1 mouse cellular context compared by ENCODE assay signal in the genomic region with DNA sequence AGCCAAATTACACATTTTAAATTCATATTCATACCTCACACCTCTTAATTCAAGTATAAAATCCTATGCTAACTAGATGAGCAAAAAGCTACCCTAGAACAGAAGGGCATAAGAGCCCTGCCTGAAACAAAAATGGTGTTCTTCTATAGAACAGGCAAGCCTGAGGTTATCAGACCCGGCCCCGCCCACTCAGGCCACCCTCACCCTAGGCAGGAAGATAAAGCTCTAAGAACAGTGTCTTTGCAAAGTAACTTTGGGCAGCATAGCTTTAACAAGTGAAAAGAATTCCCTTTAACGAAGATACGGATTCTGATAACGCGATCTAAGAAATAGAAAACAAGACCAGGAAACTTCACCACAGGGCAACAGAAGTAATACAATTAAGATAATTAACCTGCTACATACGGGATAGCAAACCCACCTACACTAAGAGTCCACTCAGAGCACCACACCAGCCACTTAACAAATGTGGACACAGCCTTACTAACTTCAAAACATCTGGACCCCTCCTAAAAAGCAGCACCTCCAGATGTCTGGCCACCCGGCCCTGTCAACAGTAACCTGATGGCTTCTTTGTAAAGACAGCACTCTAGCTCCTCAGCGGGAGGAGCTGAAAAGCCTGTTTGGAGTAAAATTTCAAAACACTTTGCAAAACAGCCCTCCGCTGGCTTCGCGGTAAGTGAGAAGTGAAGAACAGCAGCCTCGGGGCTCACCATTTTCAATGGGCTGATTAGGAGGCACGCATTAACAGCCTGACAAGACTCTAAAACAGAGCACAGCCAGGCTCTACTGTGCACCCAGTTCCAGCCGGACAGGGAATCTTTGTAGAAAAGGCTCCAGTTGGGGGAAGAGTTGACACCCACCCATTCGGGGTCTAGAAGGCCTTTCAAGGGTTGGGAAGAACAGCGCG.
TF ChIP-seq lines count a peak whose summit lies in the region.

No protein-coding gene starts in this region.

TF ChIP-seq in MEL, 35 proteins besides CTCF, POLR2A, EP300 and RAD21 (continued from another document):
- peak; percentile 66; the same call in 1 of the 2 replicates for TF ChIP-seq TCF12 (IDR thresholded peaks at IDR 0.05; ENCODE audit: low read depth, low read length)
- TF ChIP-seq HCFC1 (IDR thresholded peaks at IDR 0.05; ENCODE audit: low read depth, low read length), result peak; percentile 55; the same call in 1 of the 2 replicates
- no peak for TF ChIP-seq MAX (IDR thresholded peaks at IDR 0.05; ENCODE audit: low read length)
- TF ChIP-seq KAT2A (conservative IDR thresholded peaks at IDR 0.05; ENCODE audit: low read depth, low read length), result no peak
- TF ChIP-seq POLR2AphosphoS5 (IDR thresholded peaks at IDR 0.05; ENCODE audit: borderline replicate concordance, low read depth, low read length), result no peak
- TF ChIP-seq TAL1 (IDR thresholded peaks at IDR 0.05; ENCODE audit: low read length), result no peak
- peak; percentile 29; the same call in 1 of the 2 replicates for TF ChIP-seq ETS1 (IDR thresholded peaks at IDR 0.05; ENCODE audit: low read depth, low read length)
- TF ChIP-seq GATA1 (IDR thresholded peaks at IDR 0.05; ENCODE audit: low read depth, low read length), result peak; percentile 79
- no peak for TF ChIP-seq ZNF384 (IDR thresholded peaks at IDR 0.05; ENCODE audit: low read depth, low read length)
- no peak for TF ChIP-seq ELF1 (IDR thresholded peaks at IDR 0.05; ENCODE audit: low read depth, low read length)
- 0 out of 2 replicates have a peak, but pooled peaks have one; percentile 58 for TF ChIP-seq TBP (IDR thresholded peaks at IDR 0.05; ENCODE audit: low read depth, low read length)
- no peak for TF ChIP-seq ZKSCAN1 (IDR thresholded peaks at IDR 0.05; ENCODE audit: low read depth, low read length)
- TF ChIP-seq SIN3A (IDR thresholded peaks at IDR 0.05; ENCODE audit: low read length), result peak; percentile 75
- no peak for TF ChIP-seq CHD2 (IDR thresholded peaks at IDR 0.05; ENCODE audit: low read length)
- no peak for TF ChIP-seq ZMIZ1 (IDR thresholded peaks at IDR 0.05; ENCODE audit: low read depth, low read length)
- 0 out of 2 replicates have a peak, but pooled peaks have one; percentile 25 for TF ChIP-seq NELFE (IDR thresholded peaks at IDR 0.05; ENCODE audit: low read depth, low read length)
- no peak for TF ChIP-seq RCOR1 (IDR thresholded peaks at IDR 0.05; ENCODE audit: low read depth, low read length)
- no peak for TF ChIP-seq MEF2A (IDR thresholded peaks at IDR 0.05; ENCODE audit: extremely low read depth, insufficient replicate concordance, low read depth, low read length, poor library complexity, severe bottlenecking)
- TF ChIP-seq BHLHE40 (IDR thresholded peaks at IDR 0.05; ENCODE audit: borderline replicate concordance, low read depth, low read length), result no peak
- no peak for TF ChIP-seq MAZ (IDR thresholded peaks at IDR 0.05; ENCODE audit: low read depth, low read length)
- TF ChIP-seq MAFK (IDR thresholded peaks at IDR 0.05; ENCODE audit: borderline replicate concordance, low read depth, low read length), result no peak
- no peak for TF ChIP-seq GABPA (IDR thresholded peaks at IDR 0.05; ENCODE audit: low read depth, low read length)
- TF ChIP-seq NRF1 (IDR thresholded peaks at IDR 0.05; ENCODE audit: insufficient read depth, low read depth, low read length, poor library complexity, severe bottlenecking), result no peak
- TF ChIP-seq MYC (IDR thresholded peaks at IDR 0.05; ENCODE audit: low read depth, low read length), result peak; percentile 54; the same call in 1 of the 2 replicates
